Mouse (Mus musculus): ENCODE results near the gene App. TPM values are rescaled to one million over a fixed set of nuclear protein-coding genes. Genes with fewer than 3 reads are reported as not detected.
A peak's percentile ranks its signal among the peaks of the same experiment; 100 is the strongest.

The App gene
- polyA plus RNA-seq, 1 experiment from 2014 or later = 455 TPM

GRCm38 (mm10) chr16:85133057-85133456, 40.5 kb downstream of the App start:
- peaks cover 9% of the 10 kb centered on the region; the same call in 1 of the 2 replicates for H3K4me1 ChIP-seq (ENCODE audit: control insufficient read depth, insufficient read depth, low read length)
- no peak overlapping the region for H3K9ac ChIP-seq (replicated peaks; ENCODE audit: low read depth, low read length)
- H3K4me2 ChIP-seq (ENCODE audit: low read depth, low read length) = no peak overlapping the region
- H3K27me3 ChIP-seq (ENCODE audit: control insufficient read depth, insufficient read depth, low read length) = no peaks in the 10 kb centered on the region
- no peak overlapping the region for H3K4me3 ChIP-seq (ENCODE audit: low read depth, low read length)
- no peaks in the 10 kb centered on the region for H3K36me3 ChIP-seq (ENCODE audit: control insufficient read depth, insufficient read depth, low read length)
- no peaks in the 10 kb centered on the region for H3K9me3 ChIP-seq (ENCODE audit: control insufficient read depth, low read length)
- no peak overlapping the region; the same call in 1 of the 2 replicates for H3K27ac ChIP-seq (ENCODE audit: low read depth, low read length)
- WGBS = 81% methylated on average over 8 of the region's 8 CpGs
- no peak for ATAC-seq (ENCODE audit: low read depth)

- Histone ChIP-seq H3K9ac (replicated peaks; ENCODE audit: low read depth, low read length) (no peak overlapping the region), H3K27ac (ENCODE audit: low read depth, low read length) (no peak overlapping the region), H3K9me3 (ENCODE audit: control insufficient read depth, low read length) (no peaks in the 10 kb centered on the region), H3K4me1 (ENCODE audit: control insufficient read depth, insufficient read depth, low read length) (peaks cover 14% of the 10 kb centered on the region; the same call in 1 of the 2 replicates), H3K4me2 (ENCODE audit: low read depth, low read length) (no peak overlapping the region), H3K36me3 (ENCODE audit: control insufficient read depth, insufficient read depth, low read length) (no peaks in the 10 kb centered on the region), H3K27me3 (ENCODE audit: control insufficient read depth, insufficient read depth, low read length) (no peaks in the 10 kb centered on the region), H3K4me3 (ENCODE audit: low read depth, low read length) (no peak overlapping the region)
- ATAC-seq (ENCODE audit: low read depth) = no peak
- 92% methylated on average over 5 of the region's 5 CpGs for WGBS
These were observed 41.4 kb downstream of the App start for GRCm38 (mm10) chr16:85132182-85132581.

GRCm38 (mm10) chr16:85130861-85131556, 42.6 kb downstream of the App start:
- no peaks in the 10 kb centered on the region for H3K9me3 ChIP-seq (ENCODE audit: control insufficient read depth, low read length)
- no peak overlapping the region for H3K9ac ChIP-seq (replicated peaks; ENCODE audit: low read depth, low read length)
- no peaks in the 10 kb centered on the region for H3K36me3 ChIP-seq (ENCODE audit: control insufficient read depth, insufficient read depth, low read length)
- ATAC-seq (ENCODE audit: low read depth) = no peak
- no peak overlapping the region for H3K27ac ChIP-seq (ENCODE audit: low read depth, low read length)
- H3K4me1 ChIP-seq (ENCODE audit: control insufficient read depth, insufficient read depth, low read length) = peaks cover 14% of the 10 kb centered on the region; the same call in 1 of the 2 replicates
- no peaks in the 10 kb centered on the region for H3K27me3 ChIP-seq (ENCODE audit: control insufficient read depth, insufficient read depth, low read length)
- 90% methylated on average over 7 of the region's 7 CpGs for WGBS
- no peak overlapping the region for H3K4me3 ChIP-seq (ENCODE audit: low read depth, low read length)
- H3K4me2 ChIP-seq (ENCODE audit: low read depth, low read length) = no peak overlapping the region

- 55% methylated on average over 13 of the region's 13 CpGs for WGBS
- ATAC-seq (ENCODE audit: low read depth) = no peak
- H3K4me2 ChIP-seq (ENCODE audit: low read depth, low read length) = no peak overlapping the region
- H3K4me1 ChIP-seq (ENCODE audit: control insufficient read depth, insufficient read depth, low read length) = peaks cover 14% of the 10 kb centered on the region; the same call in 1 of the 2 replicates
- no peaks in the 10 kb centered on the region for H3K27me3 ChIP-seq (ENCODE audit: control insufficient read depth, insufficient read depth, low read length)
- H3K36me3 ChIP-seq (ENCODE audit: control insufficient read depth, insufficient read depth, low read length) = no peaks in the 10 kb centered on the region
- no peak overlapping the region for H3K4me3 ChIP-seq (ENCODE audit: low read depth, low read length)
- no peak overlapping the region for H3K9ac ChIP-seq (replicated peaks; ENCODE audit: low read depth, low read length)
- H3K27ac ChIP-seq (ENCODE audit: low read depth, low read length) = peak overlapping the region; percentile 36; the same call in 1 of the 2 replicates
- H3K9me3 ChIP-seq (ENCODE audit: control insufficient read depth, low read length) = no peaks in the 10 kb centered on the region
These were observed 44.6 kb downstream of the App start for GRCm38 (mm10) chr16:85128693-85129657.

- H3K27me3 ChIP-seq (ENCODE audit: control insufficient read depth, insufficient read depth, low read length) = no peaks in the 10 kb centered on the region
- no peaks in the 10 kb centered on the region for H3K36me3 ChIP-seq (ENCODE audit: control insufficient read depth, insufficient read depth, low read length)
- no peak overlapping the region for H3K9ac ChIP-seq (replicated peaks; ENCODE audit: low read depth, low read length)
- no peak overlapping the region for H3K4me2 ChIP-seq (ENCODE audit: low read depth, low read length)
- 26% methylated on average over 5 of the region's 5 CpGs for WGBS
- H3K4me1 ChIP-seq (ENCODE audit: control insufficient read depth, insufficient read depth, low read length) = peaks cover 14% of the 10 kb centered on the region; the same call in 1 of the 2 replicates
- peak; percentile 66; the same call in 1 of the 2 replicates for ATAC-seq (ENCODE audit: low read depth)
- no peak overlapping the region for H3K4me3 ChIP-seq (ENCODE audit: low read depth, low read length)
- H3K9me3 ChIP-seq (ENCODE audit: control insufficient read depth, low read length) = no peaks in the 10 kb centered on the region
- peak overlapping the region; percentile 40 for H3K27ac ChIP-seq (ENCODE audit: low read depth, low read length)
These were observed 45.3 kb downstream of the App start for GRCm38 (mm10) chr16:85128347-85128664.

GRCm38 (mm10) chr16:85127661-85128346, 45.8 kb downstream of the App start:
- Histone ChIP-seq H3K27me3 (ENCODE audit: control insufficient read depth, insufficient read depth, low read length) (no peaks in the 10 kb centered on the region), H3K9ac (replicated peaks; ENCODE audit: low read depth, low read length) (no peak overlapping the region), H3K27ac (ENCODE audit: low read depth, low read length) (peak overlapping the region; percentile 40), H3K4me3 (ENCODE audit: low read depth, low read length) (no peak overlapping the region), H3K4me1 (ENCODE audit: control insufficient read depth, insufficient read depth, low read length) (peaks cover 14% of the 10 kb centered on the region; the same call in 1 of the 2 replicates), H3K4me2 (ENCODE audit: low read depth, low read length) (no peak overlapping the region), H3K9me3 (ENCODE audit: control insufficient read depth, low read length) (no peaks in the 10 kb centered on the region), H3K36me3 (ENCODE audit: control insufficient read depth, insufficient read depth, low read length) (no peaks in the 10 kb centered on the region)
- ATAC-seq (ENCODE audit: low read depth) = peak; percentile 16; the same call in 1 of the 2 replicates
- 62% methylated on average over 11 of the region's 11 CpGs for WGBS

GRCm38 (mm10) chr16:85124649-85125048, 48.9 kb downstream of the App start:
- Histone ChIP-seq H3K27me3 (ENCODE audit: control insufficient read depth, insufficient read depth, low read length) (no peaks in the 10 kb centered on the region), H3K4me2 (ENCODE audit: low read depth, low read length) (no peak overlapping the region), H3K9me3 (ENCODE audit: control insufficient read depth, low read length) (no peaks in the 10 kb centered on the region), H3K4me1 (ENCODE audit: control insufficient read depth, insufficient read depth, low read length) (peaks cover 13% of the 10 kb centered on the region; the same call in 1 of the 2 replicates), H3K27ac (ENCODE audit: low read depth, low read length) (no peak overlapping the region), H3K9ac (replicated peaks; ENCODE audit: low read depth, low read length) (no peak overlapping the region), H3K36me3 (ENCODE audit: control insufficient read depth, insufficient read depth, low read length) (0 out of 2 replicates have a peak, but pooled peaks cover 2% of the 10 kb centered on the region), H3K4me3 (ENCODE audit: low read depth, low read length) (no peak overlapping the region)
- 92% methylated on average over 4 of the region's 4 CpGs for WGBS
- no peak for ATAC-seq (ENCODE audit: low read depth)

GRCm38 (mm10) chr16:85121983-85122382, 51.6 kb downstream of the App start:
- Histone ChIP-seq H3K4me3 (ENCODE audit: low read depth, low read length) (no peak overlapping the region), H3K9me3 (ENCODE audit: control insufficient read depth, low read length) (no peaks in the 10 kb centered on the region), H3K9ac (replicated peaks; ENCODE audit: low read depth, low read length) (no peak overlapping the region), H3K4me2 (ENCODE audit: low read depth, low read length) (no peak overlapping the region), H3K27me3 (ENCODE audit: control insufficient read depth, insufficient read depth, low read length) (no peaks in the 10 kb centered on the region), H3K36me3 (ENCODE audit: control insufficient read depth, insufficient read depth, low read length) (peaks cover 9% of the 10 kb centered on the region; the same call in 1 of the 2 replicates), H3K27ac (ENCODE audit: low read depth, low read length) (no peak overlapping the region), H3K4me1 (ENCODE audit: control insufficient read depth, insufficient read depth, low read length) (no peaks in the 10 kb centered on the region)
- no peak for ATAC-seq (ENCODE audit: low read depth)
- WGBS = 79% methylated on average over 5 of the region's 5 CpGs
